Mouse (Mus musculus) T-helper 1 cell (primary cell): Measurements from ENCODE around the gene Wdr46.
"Not testable (repeated sequence)": the region's sequence is repeated elsewhere in the genome, so short reads cannot be mapped to it uniquely, and the experiment has no call there.

Experiments used
- in situ Hi-C: fragments of 300-600 bp; cut with MboI, MseI; formaldehyde crosslinking; loops from one replicate; pipeline ENCODE4 v1.15.1; 2025; ENCODE audit warnings: high pct_unique_total_duplicates

Gene Wdr46

GRCm38 (mm10) chr17:33977861-33978557 is 37.5 kb downstream of the Wdr46 start:
- in situ Hi-C loops: loop anchor here (10.0 kb wide), 1 partner anchor 1593 kb away; the partner anchor contains the start of gene Wiz

- in situ Hi-C loops: loop anchor here (10.0 kb wide), 1 partner anchor 1594 kb away; the partner anchor contains the start of gene Wiz
Measured at GRCm38 (mm10) chr17:33978631-33979031, 38.2 kb downstream of the Wdr46 start.

GRCm38 (mm10) chr17:33979512-33980050 is 39.1 kb downstream of the Wdr46 start:
- in situ Hi-C loops: loop anchor here (10.0 kb wide), 1 partner anchor 1595 kb away; the partner anchor contains the start of gene Wiz

GRCm38 (mm10) chr17:33980181-33981035 is 39.9 kb downstream of the Wdr46 start:
- in situ Hi-C loops: no loop called here

GRCm38 (mm10) chr17:33981192-33981909 is 40.9 kb downstream of the Wdr46 start:
- in situ Hi-C loops: not testable (repeated sequence)

- in situ Hi-C loops: not testable (repeated sequence)
Measured at GRCm38 (mm10) chr17:33982136-33982535, 41.7 kb downstream of the Wdr46 start.

GRCm38 (mm10) chr17:33991788-33992664 is 51.6 kb downstream of the Wdr46 start:
- in situ Hi-C loops: no loop called here

- in situ Hi-C loops: loop anchor here (5.0 kb wide), 1 partner anchor 1477 kb away; the partner anchor contains the start of gene H2-Q10
Measured at GRCm38 (mm10) chr17:33994959-33995358, 54.5 kb downstream of the Wdr46 start.

- in situ Hi-C loops: loop anchor here (5.0 kb wide), 1 partner anchor 1477 kb away; the partner anchor contains the start of gene H2-Q10
Measured at GRCm38 (mm10) chr17:33995651-33996050, 55.2 kb downstream of the Wdr46 start.

- in situ Hi-C loops: loop anchor here (5.0 kb wide), 1 partner anchor 1475 kb away; the partner anchor contains the start of gene H2-Q10
Measured at GRCm38 (mm10) chr17:33997025-33997424, 56.6 kb downstream of the Wdr46 start.

GRCm38 (mm10) chr17:33998697-33999096 is 58.2 kb downstream of the Wdr46 start:
- in situ Hi-C loops: loop anchor here (5.0 kb wide), 1 partner anchor 1474 kb away; the partner anchor contains the start of gene H2-Q10
